Mouse (Mus musculus) cerebellum, adult 9-11 months (tissue): ENCODE results near the gene Dnajb6.

Source experiments
- DNase-seq: peaks from one replicate; pipeline ENCODE4 v3.0.0; 2022

Dnajb6 gene

GRCm38 (mm10) chr5:29853035-29853434 is 117.5 kb downstream of the Dnajb6 start:
- DNase-seq: no peak

- DNase-seq: no peak
Observed at GRCm38 (mm10) chr5:29854376-29854775, 118.9 kb downstream of the Dnajb6 start.

GRCm38 (mm10) chr5:29854971-29855370 is 119.5 kb downstream of the Dnajb6 start:
- no peak for DNase-seq

GRCm38 (mm10) chr5:29861522-29861921 is 126.0 kb downstream of the Dnajb6 start:
- no peak for DNase-seq

- no peak for DNase-seq
Observed at GRCm38 (mm10) chr5:29862388-29862787, 126.9 kb downstream of the Dnajb6 start.

GRCm38 (mm10) chr5:29864291-29864737 is 128.8 kb downstream of the Dnajb6 start:
- DNase-seq: no peak

GRCm38 (mm10) chr5:29864994-29865393 is 129.5 kb downstream of the Dnajb6 start:
- no peak for DNase-seq
